Mouse (Mus musculus) lung, postnatal 0 days (tissue): Measurements from ENCODE around the gene Cgn. TPM values are rescaled to one million over a fixed set of nuclear protein-coding genes. Genes with fewer than 3 reads are reported as not detected.

ENCODE experiments used
- polyA plus RNA-seq: library from polyadenylated mRNA; unstranded; fragments of >200 nt; fragmentation: Nextera tagmentation; extraction: Ambion mirVana; gene quantifications from 2 replicates; pipeline ENCODE4 v1.2.1, GENCODE M21; 2015

The Cgn gene
- polyA plus RNA-seq, 1 experiment from 2014 or later = 29.6 TPM

Other genes with a start within 250 kb of the Cgn start
- gene Snx27, start 203.8 kb downstream of the Cgn start, polyA plus RNA-seq = 21.5 and 28.3 TPM in 2 replicates
- not detected in 2 replicates for gene Gm10972, start 143.4 kb downstream of the Cgn start, polyA plus RNA-seq
- 16.9 and 19.5 TPM in 2 replicates for gene Tuft1, start 127.6 kb downstream of the Cgn start, polyA plus RNA-seq
- gene Selenbp2, start 92.9 kb downstream of the Cgn start, polyA plus RNA-seq = 7.8 and 8.5 TPM in 2 replicates
- 6.8 and 8.1 TPM in 2 replicates for gene Pogz, start 51.1 kb upstream of the Cgn start, polyA plus RNA-seq
- gene Psmb4, start 100.5 kb upstream of the Cgn start, polyA plus RNA-seq = 234 and 249 TPM in 2 replicates
- 1,021 and 1,046 TPM in 2 replicates for gene Selenbp1, start 146.6 kb upstream of the Cgn start, polyA plus RNA-seq
- 3.3 and 3.5 TPM in 2 replicates for gene Rfx5, start 167.6 kb upstream of the Cgn start, polyA plus RNA-seq
- 13.6 and 15.6 TPM in 2 replicates for gene Pi4kb, start 188.2 kb upstream of the Cgn start, polyA plus RNA-seq
- gene Zfp687, start 229.0 kb upstream of the Cgn start, polyA plus RNA-seq = 9.9 and 10.1 TPM in 2 replicates